In genomic region chr16:22118716-22119501, GRCm38 (mm10) we compare ENCODE assay signal across 9 mouse cellular contexts. TPM values are rescaled to one million over a fixed set of nuclear protein-coding genes. Genes with fewer than 3 reads are reported as not detected.
DNase-seq lines count a peak whose midpoint lies in the region; ATAC-seq and TF ChIP-seq lines count a peak whose summit lies in the region.
"Had no signal": no experiment of that assay in that cellular context is flagged by ENCODE, and none has a peak within 500 bp of the region (broad histone marks: within the 10 kb centered on the region; RNA-seq: fewer than 3 reads in every experiment).

No protein-coding gene starts in this region.

- no peaks in the 10 kb centered on the region for H3K36me3 ChIP-seq in lung, embryonic 16.5 days (ENCODE audit: control insufficient read depth, insufficient read depth, low read length)
- peaks cover 9% of the 10 kb centered on the region for H3K36me3 ChIP-seq in kidney, embryonic 15.5 days
- H3K36me3 ChIP-seq: hindbrain, embryonic 15.5 days had no signal

- no peak overlapping the region for H3K4me2 ChIP-seq in lung, embryonic 16.5 days (ENCODE audit: low read depth, low read length)
- H3K4me2 ChIP-seq in kidney, embryonic 15.5 days = no peak overlapping the region
- H3K4me2 ChIP-seq: hindbrain, embryonic 15.5 days had no signal

- no peak for DNase-seq in lung, adult 18-20 months
- DNase-seq in thymus, postnatal 0 days (ENCODE audit: low spot score) = peak; percentile 59
- no peak for DNase-seq in cerebellum, adult 11-12 months
- no peak for DNase-seq in c-Kit-positive CD71-positive TER-119-positive erythroid progenitor cells, embryonic 14.5 days (ENCODE audit: low spot score)
- no peak for DNase-seq in urinary bladder, adult 18-20 months (ENCODE audit: low spot score in 2 of 2)

- no peak overlapping the region for H3K4me3 ChIP-seq in lung, embryonic 16.5 days (ENCODE audit: low read length)
- 0 out of 2 replicates have a peak overlapping the region, but pooled peaks have one; percentile 11 for H3K4me3 ChIP-seq in cortical plate, adult 2 months (ENCODE audit: insufficient read depth, low read length)
- H3K4me3 ChIP-seq in kidney, embryonic 15.5 days (replicated peaks) = no peak overlapping the region
- H3K4me3 ChIP-seq: hindbrain, embryonic 15.5 days had no signal

- WGBS in lung, embryonic 16.5 days = 71% methylated on average over 14 of the region's 14 CpGs
- 61% methylated on average over 14 of the region's 14 CpGs for WGBS in kidney, embryonic 15.5 days

- H3K9ac ChIP-seq in lung, embryonic 16.5 days (ENCODE audit: low read length) = no peak overlapping the region
- H3K9ac ChIP-seq in kidney, embryonic 15.5 days = no peak overlapping the region
- H3K9ac ChIP-seq: hindbrain, embryonic 15.5 days had no signal

- H3K27ac ChIP-seq in lung, embryonic 16.5 days (ENCODE audit: low read length) = no peak overlapping the region
- 0 out of 2 replicates have a peak overlapping the region, but pooled peaks have one; percentile 13 for H3K27ac ChIP-seq in cortical plate, adult 2 months (ENCODE audit: insufficient read depth, low read length)
- H3K27ac ChIP-seq in kidney, embryonic 15.5 days = peak overlapping the region; percentile 69
- H3K27ac ChIP-seq: hindbrain, embryonic 15.5 days had no signal

- no peaks in the 10 kb centered on the region for H3K9me3 ChIP-seq in lung, embryonic 16.5 days (ENCODE audit: control insufficient read depth, low read length)
- H3K9me3 ChIP-seq in kidney, embryonic 15.5 days (replicated peaks) = no peaks in the 10 kb centered on the region
- H3K9me3 ChIP-seq: hindbrain, embryonic 15.5 days had no signal

- H3K4me1 ChIP-seq in lung, embryonic 16.5 days (replicated peaks; ENCODE audit: control insufficient read depth, insufficient read depth, low read length) = no peaks in the 10 kb centered on the region
- H3K4me1 ChIP-seq in cortical plate, adult 2 months (ENCODE audit: control insufficient read depth, insufficient read depth, low read length) = peaks cover 2% of the 10 kb centered on the region; the same call in 1 of the 2 replicates
- peaks cover 18% of the 10 kb centered on the region; the same call in 1 of the 2 replicates for H3K4me1 ChIP-seq in kidney, embryonic 15.5 days
- H3K4me1 ChIP-seq: hindbrain, embryonic 15.5 days had no signal

- no peak for TF ChIP-seq CTCF in cortical plate, adult 2 months (IDR thresholded peaks at IDR 0.05; ENCODE audit: extremely low read depth, insufficient read depth, low read length)

- TF ChIP-seq POLR2A in cortical plate, adult 2 months (IDR thresholded peaks at IDR 0.05; ENCODE audit: extremely low read depth, insufficient read depth, low read length) = no peak

- ATAC-seq in lung, embryonic 16.5 days (ENCODE audit: low read depth) = peak; percentile 47; the same call in 1 of the 2 replicates
- 0 out of 2 replicates have a peak, but pooled peaks have one; percentile 49 for ATAC-seq in kidney, embryonic 15.5 days (replicated peaks; ENCODE audit: low FRiP score)

- H3K27me3 ChIP-seq in lung, embryonic 16.5 days (ENCODE audit: control insufficient read depth, insufficient read depth, low read depth, low read length) = no peaks in the 10 kb centered on the region
- no peaks in the 10 kb centered on the region for H3K27me3 ChIP-seq in kidney, embryonic 15.5 days
- H3K27me3 ChIP-seq: hindbrain, embryonic 15.5 days had no signal

RNA-seq across cellular contexts. Expression of gene Igf2bp2, which starts 44.2 kb away (rescaled TPM):
- polyA plus RNA-seq in lung, embryonic 16.5 days (2015; fragmentation: Nextera tagmentation; extraction: Ambion mirVana) = 42.4 and 49.4 TPM in 2 replicates
- 0.79 and 0.81 TPM in 2 replicates for polyA plus RNA-seq in cortical plate, adult 2 months (2012; rRNA removed)
- polyA plus RNA-seq in kidney, embryonic 15.5 days (2015; fragmentation: Nextera tagmentation; extraction: Ambion mirVana) = 97.9 and 103 TPM in 2 replicates
- polyA plus RNA-seq in thymus, postnatal 0 days (2015; fragmentation: Nextera tagmentation; extraction: Ambion mirVana) = 6.8 and 8.5 TPM in 2 replicates
